Mouse (Mus musculus) limb, embryonic 12.5 days (tissue): ENCODE measurements at regions not wholly inside any gene's neighbourhood (a gene's known extent, or its start where the extent isn't known, plus 50 kb on each side); places are given as distances from the start of the nearest gene placed in this dataset.

Experiments
- ATAC-seq: fragments of 200-750 bp; cut with Nextera tagmentation; 2 replicates; pipeline ENCODE4 v1.8.0; 2017; ENCODE audit warnings: low read depth, moderate TSS enrichment; ENCODE audit not compliant: insufficient number of reproducible peaks, insufficient read depth, low FRiP score, low TSS enrichment
- H3K27ac ChIP-seq: fragments of 300-500 bp; sonication (generic); 2 replicates; pipeline ENCODE4 v1.5.1; 2016; ENCODE audit warnings: mild to moderate bottlenecking, moderate library complexity
- H3K27me3 ChIP-seq: fragments of 300-500 bp; sonication (generic); 2 replicates; pipeline ENCODE4 v1.6.1; 2016; ENCODE audit warnings: mild to moderate bottlenecking, moderate library complexity
- H3K36me3 ChIP-seq: fragments of 300-500 bp; sonication (generic); 2 replicates; pipeline ENCODE4 v1.6.1; 2016; ENCODE audit warnings: mild to moderate bottlenecking, moderate library complexity
- H3K4me1 ChIP-seq: fragments of 300-500 bp; sonication (generic); replicated peaks from 2 replicates; pipeline ENCODE4 v1.6.1; 2016
- H3K4me2 ChIP-seq: fragments of 300-500 bp; sonication (generic); 2 replicates; pipeline ENCODE4 v1.6.1; 2016; ENCODE audit warnings: mild to moderate bottlenecking, moderate library complexity
- H3K4me3 ChIP-seq: fragments of 300-500 bp; sonication (generic); replicated peaks from 2 replicates; pipeline ENCODE4 v1.5.1; 2016; ENCODE audit warnings: mild to moderate bottlenecking
- H3K9ac ChIP-seq: fragments of 300-500 bp; sonication (generic); replicated peaks from 2 replicates; pipeline ENCODE4 v1.6.1; 2016; ENCODE audit warnings: mild to moderate bottlenecking, moderate library complexity
- H3K9me3 ChIP-seq: fragments of 300-500 bp; sonication (generic); 2 replicates; pipeline ENCODE4 v1.6.1; 2016; ENCODE audit warnings: mild to moderate bottlenecking, moderate library complexity
- WGBS: fragments of 180-500 bp; shearing (Covaris S2); methylation state at CpG from one replicate; pipeline ENCODE4 v1.1.7; 2016; 5-methylcytosine and 5-hydroxymethylcytosine counted together

DNA sequence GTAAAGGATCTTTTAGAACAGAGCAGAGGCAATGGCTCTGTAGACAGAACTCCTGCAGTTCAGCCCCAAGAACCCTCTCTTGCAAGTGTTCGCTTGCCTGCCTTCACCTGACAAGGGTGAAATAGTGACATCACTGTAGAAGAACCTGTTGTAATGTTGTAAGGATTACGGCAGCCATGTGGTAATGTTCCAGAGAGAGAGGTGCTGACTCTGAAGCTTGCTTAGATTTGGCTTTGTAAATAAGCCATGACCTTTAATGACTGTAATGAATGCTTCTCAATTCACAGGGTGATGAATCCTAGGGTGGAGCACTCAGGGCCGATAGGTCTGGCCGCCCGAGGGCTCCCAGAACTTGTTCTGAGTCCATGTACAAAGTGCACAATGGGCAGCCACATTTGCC lies 230.2 kb downstream of the Irx1 start:
- ATAC-seq: no peak

DNA sequence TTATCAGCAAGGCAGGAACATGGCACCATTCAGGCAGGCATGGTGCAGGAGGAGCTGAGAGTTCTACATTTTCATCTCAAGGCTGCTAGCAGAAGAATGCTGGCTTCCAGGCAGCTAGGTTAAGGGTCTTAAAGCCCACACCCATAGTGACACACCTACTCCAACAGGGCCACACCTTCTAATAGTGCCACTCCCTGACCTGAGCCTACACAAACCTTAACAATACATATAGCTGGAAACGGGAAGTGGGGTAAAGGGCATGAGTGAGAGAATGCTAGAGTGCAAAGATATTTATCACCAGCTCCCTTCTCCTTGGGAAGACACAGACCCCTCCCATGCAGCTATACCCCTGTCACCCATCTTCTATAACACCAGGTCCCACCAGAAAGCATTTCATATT lies 230.6 kb downstream of the Irx1 start:
- Histone ChIP-seq H3K4me1 (peaks cover 33% of the 10 kb centered on the region), H3K36me3 (no peaks in the 10 kb centered on the region), H3K4me2 (no peak overlapping the region), H3K4me3 (no peak overlapping the region), H3K27me3 (peaks cover 71% of the 10 kb centered on the region), H3K9me3 (no peaks in the 10 kb centered on the region), H3K9ac (no peak overlapping the region), H3K27ac (no peak overlapping the region)
- ATAC-seq: no peak
- 96% methylated on average over 1 of the region's 1 CpGs for WGBS

More for the DNA sequence above, 230.2 kb downstream of the Irx1 start:
- Histone ChIP-seq H3K27me3 (peaks cover 70% of the 10 kb centered on the region), H3K4me1 (peaks cover 33% of the 10 kb centered on the region), H3K9me3 (no peaks in the 10 kb centered on the region), H3K4me2 (no peak overlapping the region), H3K27ac (no peak overlapping the region), H3K9ac (no peak overlapping the region), H3K36me3 (no peaks in the 10 kb centered on the region), H3K4me3 (no peak overlapping the region)
- WGBS: 81% methylated on average over 5 of the region's 5 CpGs

DNA sequence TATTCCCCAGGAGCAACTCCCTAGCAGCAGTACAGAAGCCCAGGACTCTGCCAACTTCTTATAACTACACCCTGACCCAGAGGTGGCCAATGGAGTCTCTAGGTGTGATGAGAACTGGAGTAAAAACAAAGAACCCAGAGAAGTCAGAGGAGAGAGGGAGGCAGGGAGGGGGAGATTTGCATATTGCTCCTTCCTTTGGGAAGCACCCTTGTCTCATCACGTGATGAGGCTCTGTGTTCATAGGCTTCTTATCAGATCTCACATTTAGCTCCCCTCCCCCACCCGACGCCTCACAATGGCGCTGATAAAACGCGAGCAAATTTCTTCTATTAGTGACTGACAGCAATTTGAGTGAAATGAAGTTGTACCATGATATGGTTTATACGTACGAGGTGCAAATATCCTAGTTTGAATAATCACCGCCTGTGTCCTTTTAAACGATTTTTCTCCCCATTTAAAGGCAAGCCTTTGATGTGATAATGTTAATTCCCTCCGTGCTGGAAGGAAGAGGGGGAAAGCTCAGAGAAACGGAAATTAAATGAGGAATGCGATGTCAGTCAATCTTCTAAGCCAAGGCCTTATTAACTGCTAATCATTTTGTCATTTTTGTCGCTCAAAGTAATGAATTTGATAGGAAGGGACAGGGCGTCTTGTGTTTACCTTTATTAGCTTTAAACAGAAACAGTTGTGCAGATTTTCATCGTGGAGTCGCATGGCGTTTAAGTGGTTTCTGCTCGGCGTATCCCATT lies 273.3 kb downstream of the Irx1 start:
- Histone ChIP-seq H3K36me3 (no peaks in the 10 kb centered on the region), H3K9me3 (no peaks in the 10 kb centered on the region), H3K9ac (no peak overlapping the region), H3K4me3 (no peak overlapping the region), H3K27ac (no peak overlapping the region), H3K4me2 (peak overlapping the region; percentile 27), H3K27me3 (peaks cover 46% of the 10 kb centered on the region), H3K4me1 (peaks cover 21% of the 10 kb centered on the region)
- ATAC-seq: no peak
- 9% methylated on average over 20 of the region's 20 CpGs for WGBS

DNA sequence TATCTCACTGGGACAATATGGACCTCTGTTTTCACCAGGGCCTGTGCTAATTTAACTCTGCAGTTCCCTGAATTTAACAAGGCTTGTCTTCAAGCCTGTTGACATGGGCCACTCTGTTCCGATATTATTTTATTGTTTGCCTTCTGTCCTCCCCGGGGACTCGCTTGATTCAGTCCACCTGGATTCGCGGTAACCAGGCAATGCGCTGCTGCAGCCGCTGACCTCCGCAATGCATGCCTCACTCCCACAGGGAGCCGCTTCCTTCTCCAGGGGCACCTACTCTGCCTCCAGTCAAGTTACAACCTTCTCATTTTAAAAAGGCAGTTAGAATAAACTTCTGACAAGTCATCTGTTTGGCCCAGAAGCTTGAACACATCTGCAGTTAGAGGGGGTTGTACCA lies 274.3 kb downstream of the Irx1 start:
- no peak overlapping the region for H3K9ac ChIP-seq
- H3K27me3 ChIP-seq: peaks cover 44% of the 10 kb centered on the region
- peak overlapping the region; percentile 27 for H3K4me2 ChIP-seq
- H3K4me1 ChIP-seq: peaks cover 21% of the 10 kb centered on the region
- no peak overlapping the region for H3K27ac ChIP-seq
- no peak for ATAC-seq
- no peaks in the 10 kb centered on the region for H3K36me3 ChIP-seq
- no peaks in the 10 kb centered on the region for H3K9me3 ChIP-seq
- 9% methylated on average over 9 of the region's 9 CpGs for WGBS
- no peak overlapping the region for H3K4me3 ChIP-seq

DNA sequence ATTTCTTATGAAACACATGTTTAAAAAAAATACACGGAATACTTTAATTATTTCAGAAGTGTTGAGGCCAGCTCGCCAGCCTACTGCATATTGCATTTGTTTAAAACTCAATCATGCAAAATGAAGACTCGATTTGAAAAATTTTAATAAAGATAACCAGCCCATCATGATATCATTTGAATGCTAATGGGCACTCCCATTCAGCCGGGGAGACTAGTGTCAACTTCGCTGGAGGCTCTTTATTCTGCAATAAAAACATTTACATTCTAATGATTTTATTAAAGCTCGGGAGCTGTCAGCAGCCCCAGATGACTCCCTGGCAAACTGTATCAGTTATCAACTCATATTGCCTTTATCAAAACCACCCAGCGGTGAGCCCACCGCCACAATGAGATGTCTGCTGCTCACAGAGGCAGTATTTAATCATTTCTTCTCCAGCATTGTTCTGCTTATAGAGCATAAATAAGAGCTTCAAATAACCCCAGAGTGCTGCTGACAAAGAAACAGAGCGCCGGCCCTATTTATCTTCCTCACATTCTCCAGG lies 287.4 kb downstream of the Irx1 start:
- H3K9ac ChIP-seq: no peak overlapping the region
- WGBS: 76% methylated on average over 10 of the region's 10 CpGs
- no peaks in the 10 kb centered on the region for H3K36me3 ChIP-seq
- H3K4me1 ChIP-seq: no peaks in the 10 kb centered on the region
- no peak overlapping the region for H3K27ac ChIP-seq
- H3K4me3 ChIP-seq: no peak overlapping the region
- peaks cover 4% of the 10 kb centered on the region; the same call in 1 of the 2 replicates for H3K27me3 ChIP-seq
- H3K9me3 ChIP-seq: no peaks in the 10 kb centered on the region
- ATAC-seq: no peak
- no peak overlapping the region for H3K4me2 ChIP-seq

DNA sequence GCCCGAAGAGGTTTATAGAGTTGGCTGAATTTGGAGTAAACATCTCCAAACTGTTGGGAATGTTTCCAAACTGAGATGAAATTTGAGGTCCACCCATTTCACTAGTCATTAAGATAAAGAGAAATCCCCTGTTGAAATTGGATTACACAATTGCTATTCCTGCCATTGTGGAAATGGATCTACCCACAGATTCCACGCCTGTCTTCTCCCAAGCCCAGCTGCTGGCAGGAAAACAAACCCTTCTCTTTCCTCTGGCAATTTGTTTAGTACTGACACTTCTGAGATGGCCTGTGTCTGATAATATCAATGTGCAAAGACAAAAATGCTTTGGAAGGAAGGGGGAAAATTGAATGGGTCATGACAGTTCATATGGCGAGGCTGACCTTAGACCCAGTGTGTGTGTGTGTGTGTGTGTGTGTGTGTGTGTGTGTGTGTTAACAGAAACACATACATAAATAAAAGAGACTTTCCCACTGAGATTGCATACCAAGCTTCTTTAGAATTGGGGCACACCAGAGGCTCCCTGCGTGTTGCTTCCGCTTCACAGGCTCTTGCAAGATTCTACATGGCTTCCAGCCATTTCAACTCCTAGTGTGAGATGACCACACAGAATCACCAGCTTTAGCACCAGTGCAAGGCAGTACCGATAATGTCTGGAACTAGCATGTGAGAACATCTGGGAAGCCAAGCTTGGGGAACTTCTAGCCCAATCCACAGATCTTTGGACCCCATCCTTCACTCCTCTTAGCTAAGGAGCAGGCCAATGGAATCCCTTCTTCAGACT lies 293.4 kb downstream of the Irx1 start:
- H3K36me3 ChIP-seq: no peaks in the 10 kb centered on the region
- H3K9ac ChIP-seq: no peak overlapping the region
- H3K9me3 ChIP-seq: no peaks in the 10 kb centered on the region
- no peak overlapping the region for H3K27ac ChIP-seq
- 0 out of 2 replicates have a peak, but pooled peaks cover 3% of the 10 kb centered on the region for H3K27me3 ChIP-seq
- 85% methylated on average over 6 of the region's 6 CpGs for WGBS
- no peak overlapping the region for H3K4me2 ChIP-seq
- H3K4me1 ChIP-seq: peaks cover 14% of the 10 kb centered on the region
- no peak overlapping the region for H3K4me3 ChIP-seq
- no peak for ATAC-seq

DNA sequence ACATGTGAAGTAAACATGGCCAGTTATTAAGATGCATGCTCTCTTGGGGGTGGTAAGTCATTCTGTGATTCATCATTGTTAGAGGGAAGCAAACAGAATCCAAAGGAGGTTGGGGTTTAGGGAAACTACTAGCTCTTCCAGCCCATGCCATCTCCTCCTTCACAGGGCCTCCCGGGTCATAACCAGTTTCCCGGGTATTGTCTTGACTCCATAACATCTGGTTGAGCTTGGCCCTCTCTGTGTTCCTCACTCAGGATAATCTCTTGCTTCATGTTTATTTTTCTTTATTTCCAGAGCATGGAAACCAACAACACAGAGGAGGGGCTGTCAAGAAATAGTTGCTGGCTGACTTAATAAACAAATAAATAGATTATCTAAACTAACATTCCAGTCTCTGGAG lies 295.3 kb downstream of the Irx1 start:
- ATAC-seq: no peak
- WGBS: 80% methylated on average over 2 of the region's 2 CpGs
- H3K9me3 ChIP-seq: no peaks in the 10 kb centered on the region
- H3K27ac ChIP-seq: no peak overlapping the region
- H3K36me3 ChIP-seq: no peaks in the 10 kb centered on the region
- H3K4me1 ChIP-seq: peaks cover 19% of the 10 kb centered on the region
- H3K27me3 ChIP-seq: 0 out of 2 replicates have a peak, but pooled peaks cover 3% of the 10 kb centered on the region
- H3K4me3 ChIP-seq: no peak overlapping the region
- no peak overlapping the region for H3K9ac ChIP-seq
- no peak overlapping the region for H3K4me2 ChIP-seq

DNA sequence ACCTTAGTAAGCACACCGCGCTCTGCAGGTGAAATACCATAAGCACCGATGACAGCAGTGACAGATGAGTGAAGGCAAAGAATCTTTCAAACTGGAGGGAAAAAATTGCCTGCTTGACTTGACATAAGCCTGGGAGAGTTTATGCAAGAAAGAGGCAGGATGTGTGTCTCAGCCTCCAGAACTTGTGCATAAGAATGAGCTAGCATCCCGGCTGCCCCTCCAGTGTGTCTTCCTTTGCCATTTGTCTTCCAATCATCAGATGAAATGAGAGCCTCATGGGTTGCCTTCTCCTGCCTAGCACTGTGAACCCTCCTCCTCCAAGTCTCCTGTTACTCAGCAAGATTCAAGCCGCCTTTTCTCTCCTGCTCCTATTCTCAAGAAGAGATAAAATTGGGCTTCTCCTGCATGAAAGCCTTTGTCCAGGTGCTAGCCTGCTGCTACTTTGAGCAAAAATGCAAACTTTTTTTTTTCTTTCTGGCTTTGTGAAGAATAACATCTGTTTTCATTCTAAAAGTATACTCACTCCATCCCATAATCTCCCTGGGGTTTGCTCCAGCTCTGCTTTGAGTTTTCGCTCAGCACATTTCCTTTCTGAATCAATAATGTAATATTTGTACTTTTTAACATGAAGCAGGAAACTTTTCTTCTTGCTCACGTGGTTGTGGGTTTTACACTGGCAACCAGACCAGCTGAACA lies 298.2 kb downstream of the Irx1 start:
- H3K9me3 ChIP-seq: no peaks in the 10 kb centered on the region
- H3K4me1 ChIP-seq: peaks cover 19% of the 10 kb centered on the region
- WGBS: 53% methylated on average over 7 of the region's 7 CpGs
- no peaks in the 10 kb centered on the region for H3K36me3 ChIP-seq
- H3K4me3 ChIP-seq: no peak overlapping the region
- H3K9ac ChIP-seq: no peak overlapping the region
- no peak for ATAC-seq
- H3K4me2 ChIP-seq: no peak overlapping the region
- H3K27me3 ChIP-seq: peaks cover 13% of the 10 kb centered on the region; the same call in 1 of the 2 replicates
- H3K27ac ChIP-seq: peak overlapping the region; percentile 64; the same call in 1 of the 2 replicates

DNA sequence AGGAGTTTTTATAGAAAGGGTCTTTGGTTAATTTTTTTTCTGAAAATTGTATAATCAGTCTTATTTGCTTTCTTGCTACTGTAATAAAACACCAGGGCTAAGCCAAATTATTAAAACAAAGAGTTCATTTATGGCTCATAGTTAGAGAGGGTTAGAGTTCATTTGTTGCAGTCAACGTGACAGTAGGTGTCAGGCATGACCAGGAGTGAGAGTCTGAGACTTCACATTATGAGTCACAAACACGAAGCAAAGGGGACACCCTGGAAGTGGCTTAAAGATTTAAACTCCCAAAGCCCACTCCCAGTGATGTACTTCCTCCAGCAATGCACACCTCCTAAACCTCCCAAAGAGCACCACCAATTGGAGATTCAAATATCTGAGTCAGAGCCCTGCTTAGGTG lies 305.6 kb downstream of the Irx1 start:
- Histone ChIP-seq H3K4me2 (no peak overlapping the region), H3K27me3 (peaks cover 47% of the 10 kb centered on the region), H3K27ac (no peak overlapping the region), H3K9ac (no peak overlapping the region), H3K4me3 (no peak overlapping the region), H3K36me3 (no peaks in the 10 kb centered on the region), H3K9me3 (no peaks in the 10 kb centered on the region), H3K4me1 (peaks cover 7% of the 10 kb centered on the region)
- 57% methylated on average over 2 of the region's 2 CpGs for whole genome bisulfite sequencing
- no peak for ATAC-seq

DNA sequence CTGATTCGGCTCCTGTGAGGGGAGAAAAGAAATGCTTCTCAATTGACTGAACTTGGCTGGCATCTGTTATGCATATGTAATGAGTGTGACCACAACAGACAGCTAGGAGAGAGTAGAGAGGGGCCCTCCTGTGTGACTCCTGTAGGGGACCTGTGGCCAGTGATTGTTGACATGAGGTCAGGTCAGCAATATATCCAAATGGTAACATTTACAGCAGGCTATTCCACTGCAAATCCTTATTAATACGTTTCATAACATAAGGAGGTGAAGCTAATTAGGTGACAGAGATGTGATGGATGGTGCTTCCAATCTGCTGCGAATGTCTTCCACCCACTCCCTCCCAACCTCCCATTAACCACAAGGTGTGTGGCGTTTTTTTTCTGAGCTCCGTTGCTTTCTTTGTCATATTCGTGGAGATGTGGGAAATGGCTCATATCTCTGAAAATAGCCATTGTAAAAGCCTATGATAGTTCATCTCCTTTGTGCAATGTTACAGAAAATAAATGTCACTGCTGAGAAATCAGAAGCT lies 309.5 kb downstream of the Irx1 start:
- ATAC-seq: no peak
- no peaks in the 10 kb centered on the region for H3K9me3 ChIP-seq
- H3K4me2 ChIP-seq: no peak overlapping the region
- no peak overlapping the region for H3K9ac ChIP-seq
- H3K4me3 ChIP-seq: no peak overlapping the region
- no peaks in the 10 kb centered on the region for H3K36me3 ChIP-seq
- H3K27ac ChIP-seq: no peak overlapping the region
- peaks cover 57% of the 10 kb centered on the region for H3K27me3 ChIP-seq
- peaks cover 8% of the 10 kb centered on the region for H3K4me1 ChIP-seq
- 28% methylated on average over 6 of the region's 6 CpGs for WGBS
